Mouse (Mus musculus) induced T-regulatory cell, adult 2 months (primary cell): ENCODE data around the gene Plcb1.

Experiments used
- DNase-seq: peaks from one replicate; pipeline ENCODE4 v3.0.0-alpha.2; 2012; ENCODE audit warnings: low read depth

Plcb1 gene

DNA sequence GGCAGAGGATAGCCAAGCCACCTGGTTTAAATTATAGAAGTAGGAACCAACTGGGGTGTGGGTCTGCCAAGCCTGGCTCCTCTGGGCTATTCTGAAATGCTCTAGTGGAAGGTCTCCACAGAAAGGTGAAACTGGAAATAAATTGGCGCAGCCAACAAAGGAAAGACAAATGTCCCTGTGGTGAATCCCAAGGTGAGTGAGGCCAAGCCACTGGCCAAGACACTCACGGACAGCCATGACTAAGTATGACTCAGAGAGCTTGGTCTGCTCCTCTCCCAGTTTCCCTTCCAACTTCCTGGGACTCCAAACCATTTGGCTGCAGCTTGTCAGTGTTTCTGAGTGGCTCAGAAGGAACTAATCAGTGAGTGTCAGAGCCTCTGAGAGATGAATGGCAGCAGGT lies 126.7 kb downstream of the Plcb1 start:
- no peak for DNase-seq

DNA sequence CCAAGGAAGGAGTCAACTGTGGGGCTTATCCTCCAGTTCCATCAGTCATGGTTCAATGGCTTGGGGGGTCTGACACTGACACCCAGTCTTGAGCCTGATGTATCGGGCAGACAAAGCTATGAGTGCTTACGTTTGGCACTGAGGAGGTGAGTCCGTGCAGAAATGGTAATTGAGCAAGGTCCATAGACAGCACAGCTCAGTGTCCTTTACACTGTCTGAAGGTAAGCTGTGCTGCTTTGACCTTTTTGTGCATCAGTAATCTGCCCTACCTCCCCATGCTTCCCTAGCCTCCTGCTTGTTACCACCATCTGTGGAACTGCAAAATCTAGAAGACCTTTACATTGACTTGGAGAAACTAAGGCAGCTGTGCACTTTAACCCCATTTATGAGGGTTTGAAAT lies 127.7 kb downstream of the Plcb1 start:
- DNase-seq, result no peak

DNA sequence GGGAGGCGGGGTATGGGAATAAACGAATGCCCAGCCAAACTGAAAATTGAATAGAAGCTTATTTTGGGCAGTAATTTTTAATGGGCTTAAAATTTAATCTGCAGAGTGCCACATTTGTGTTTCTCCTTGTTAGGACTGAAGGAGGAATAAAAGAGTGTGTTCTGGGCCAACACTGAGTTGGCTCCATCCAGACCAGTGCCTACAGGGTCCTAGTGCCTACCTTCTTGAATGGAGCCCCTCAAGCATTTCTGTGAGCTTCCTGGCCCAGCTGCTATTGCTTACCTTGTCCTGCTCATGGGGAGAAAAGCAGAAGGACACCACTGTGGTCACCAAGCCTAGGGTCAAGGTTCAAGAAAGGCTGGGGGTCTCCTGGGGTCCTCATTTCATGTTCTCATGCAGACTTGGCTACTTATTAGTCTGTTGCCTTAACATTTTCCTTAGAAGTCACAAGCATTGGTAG lies 128.3 kb downstream of the Plcb1 start:
- no peak for DNase-seq

DNA sequence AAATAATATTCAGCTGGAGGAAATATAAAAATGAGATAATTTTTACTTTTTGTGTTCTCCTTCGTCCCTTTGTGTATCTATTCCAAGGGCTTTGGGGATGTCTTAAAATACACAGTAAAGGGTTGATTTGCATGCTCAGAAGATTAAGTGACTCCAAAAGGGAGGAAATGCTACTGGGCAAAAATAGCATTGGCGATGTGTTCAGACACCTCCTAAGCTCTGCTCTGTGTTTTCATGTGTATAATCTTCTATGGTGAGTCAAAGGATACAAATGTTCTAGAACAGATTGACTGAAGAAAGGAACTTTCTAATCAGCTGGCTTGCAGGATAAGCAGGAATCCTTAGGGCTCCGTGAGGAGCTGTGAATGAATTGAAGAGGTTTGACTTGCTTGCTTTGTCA lies 129.2 kb downstream of the Plcb1 start:
- no peak for DNase-seq

DNA sequence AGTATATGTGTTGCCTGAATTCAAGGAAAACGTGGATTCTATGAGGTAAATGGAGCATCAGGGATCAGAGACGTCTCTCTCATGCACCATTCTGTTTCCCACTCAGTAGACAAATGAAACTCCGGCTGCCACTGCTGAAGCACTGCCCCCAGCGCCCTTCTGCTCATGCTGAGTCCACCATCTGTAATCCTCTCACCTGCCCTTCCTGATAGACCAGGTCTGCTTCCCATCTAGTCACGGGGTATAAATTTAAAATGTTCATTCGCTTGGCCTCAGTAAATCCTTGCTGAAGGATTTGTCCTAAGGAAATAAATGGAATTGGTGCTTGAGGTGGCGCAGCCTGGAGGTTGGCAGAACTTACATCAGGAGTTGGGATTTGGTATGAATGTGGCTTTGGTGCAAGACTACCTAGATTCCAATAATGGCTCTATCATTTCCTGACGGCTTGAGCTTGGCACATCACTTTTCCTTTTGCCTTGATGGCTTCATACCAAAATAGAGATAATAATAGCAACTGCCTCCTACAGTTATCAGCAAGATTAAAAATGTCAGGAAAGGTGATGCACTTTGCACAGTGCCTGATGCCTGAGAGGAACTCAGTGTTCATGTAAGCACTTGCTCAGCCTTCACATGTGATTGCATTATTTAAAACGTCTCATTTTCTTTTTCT lies 134.9 kb downstream of the Plcb1 start:
- DNase-seq, result no peak

DNA sequence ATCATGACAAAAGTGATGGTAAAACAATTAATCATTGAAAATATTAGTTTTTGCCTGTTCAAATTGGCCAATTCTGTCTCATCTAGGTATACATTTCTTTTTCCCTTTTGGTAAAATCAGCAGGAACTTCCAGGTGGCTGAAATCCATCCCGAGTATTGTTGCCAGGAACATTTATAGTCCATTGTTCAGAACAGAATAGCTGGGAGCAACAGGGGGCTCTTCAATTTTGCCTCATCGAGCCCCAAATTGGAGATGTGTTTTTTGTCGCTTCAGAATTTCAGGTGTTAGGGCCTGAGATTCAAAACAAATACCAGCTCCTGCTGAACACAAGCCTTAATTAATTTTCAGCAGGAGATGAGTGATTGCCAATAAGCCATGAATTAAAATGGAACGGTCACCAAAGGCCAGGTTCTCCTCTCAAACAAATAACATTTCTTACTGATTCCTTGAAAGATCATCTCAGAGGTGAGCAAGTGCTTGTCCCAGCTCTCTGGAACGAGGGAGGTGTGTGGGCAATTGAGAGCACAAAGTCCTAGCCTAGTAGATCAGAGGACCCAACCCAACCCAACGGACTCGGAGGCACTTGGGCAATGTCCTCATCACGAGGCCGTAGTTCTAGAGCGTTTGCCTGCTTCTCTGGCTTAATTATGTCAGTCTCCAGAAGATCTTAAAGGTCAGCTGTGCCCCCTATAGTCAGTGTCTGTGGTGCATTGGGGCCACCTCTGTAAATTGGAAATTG lies 136.9 kb downstream of the Plcb1 start:
- DNase-seq, result no peak

DNA sequence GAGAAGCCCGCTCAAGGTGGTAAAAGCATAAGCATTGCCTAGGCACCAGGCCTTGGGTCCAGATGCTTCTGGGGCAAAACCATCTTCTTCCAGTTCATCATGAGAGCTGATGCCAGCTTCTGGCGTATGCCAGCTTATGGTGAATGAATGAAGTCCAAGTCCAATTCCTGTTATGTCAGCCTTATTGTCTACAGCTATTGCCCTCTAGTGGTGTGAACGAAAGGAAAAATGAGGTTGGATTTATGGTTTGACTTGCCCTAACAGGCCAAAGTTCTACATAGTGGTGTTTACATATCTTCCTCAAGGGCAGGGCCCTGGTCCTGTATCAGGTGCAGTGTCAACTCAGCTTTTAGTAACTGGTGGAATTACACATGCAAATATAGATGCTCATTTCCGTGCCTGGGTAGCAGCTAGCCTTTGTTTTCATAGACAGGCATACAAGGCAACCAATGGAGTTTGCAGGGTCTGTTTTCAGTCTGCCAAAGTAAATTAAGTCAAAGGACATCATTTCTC lies 138.3 kb downstream of the Plcb1 start:
- DNase-seq, result no peak

DNA sequence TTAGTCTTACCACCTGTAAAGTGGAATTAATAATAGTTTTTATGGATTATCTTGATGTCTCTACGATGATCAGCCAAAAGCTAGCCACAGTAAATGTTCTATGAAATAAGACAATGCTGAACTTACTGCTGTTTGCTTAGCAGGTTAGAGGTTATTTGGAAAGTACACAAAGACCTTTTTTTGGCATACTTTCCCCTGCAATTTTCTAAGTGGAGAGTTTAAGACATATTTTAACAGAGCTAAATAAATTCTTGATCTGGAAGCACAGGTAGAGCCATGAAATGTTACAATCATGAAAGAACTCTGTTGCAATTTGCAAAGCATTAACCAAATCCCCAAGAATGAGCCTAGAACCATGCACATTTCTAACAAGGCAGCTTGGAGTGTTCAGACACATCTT lies 140.4 kb downstream of the Plcb1 start:
- no peak for DNase-seq

DNA sequence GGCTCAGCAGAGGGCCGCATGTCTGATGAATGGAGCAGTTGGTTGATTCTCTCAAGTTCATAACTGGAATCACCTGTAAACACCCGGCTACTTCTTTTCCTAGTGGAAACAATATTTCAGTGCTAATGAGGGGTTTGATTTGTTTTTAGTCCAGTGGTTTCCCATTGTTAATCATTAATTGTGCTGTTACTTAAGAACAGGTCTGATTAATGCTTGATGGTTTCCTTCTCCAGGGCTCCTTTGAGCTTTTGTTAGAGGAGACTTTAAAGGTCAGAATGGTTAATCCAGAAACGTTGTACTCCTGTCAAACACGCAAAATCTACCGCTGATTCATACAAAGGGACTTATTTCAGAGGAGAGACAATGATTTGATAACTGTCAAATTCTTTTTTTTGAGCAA lies 141.2 kb downstream of the Plcb1 start:
- DNase-seq, result no peak

DNA sequence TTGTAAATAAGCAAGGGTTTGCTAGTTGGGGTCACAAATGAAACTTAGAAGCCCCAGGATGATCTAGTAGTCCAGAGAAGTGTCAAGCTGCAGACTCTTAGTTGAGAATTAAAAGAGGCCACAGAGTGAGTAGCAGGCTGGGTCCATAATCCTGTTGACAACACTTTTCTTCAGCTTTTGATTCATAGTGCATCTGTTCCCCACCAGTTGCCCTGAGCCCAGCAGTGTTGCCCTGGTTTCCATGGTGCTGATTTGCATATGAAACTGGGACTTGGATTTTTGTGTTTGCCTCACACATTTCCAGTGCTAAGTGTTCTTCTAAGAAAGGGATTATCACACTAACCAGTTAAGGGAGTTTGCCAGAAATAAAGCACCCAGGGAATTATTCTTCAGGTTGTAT lies 143.6 kb downstream of the Plcb1 start:
- no peak for DNase-seq

DNA sequence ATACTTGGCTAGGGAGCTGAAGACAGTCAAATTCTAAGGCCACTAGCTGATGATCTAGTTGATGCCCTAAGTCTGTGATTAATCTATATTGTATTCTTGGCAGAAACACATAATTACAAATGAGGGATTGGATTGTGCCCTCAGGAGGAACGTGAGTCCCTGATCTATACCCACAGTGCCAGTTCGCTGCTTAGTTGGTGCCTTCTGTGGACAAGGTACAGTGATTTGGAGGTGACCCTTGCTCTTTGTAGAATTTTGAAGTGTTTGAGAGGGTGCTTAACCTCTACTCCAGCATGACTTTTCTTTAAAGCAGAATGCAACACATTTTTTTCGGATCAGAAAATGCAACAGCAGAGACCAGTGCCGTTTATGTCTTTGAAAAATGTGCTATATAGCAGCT lies 145.1 kb downstream of the Plcb1 start:
- no peak for DNase-seq

DNA sequence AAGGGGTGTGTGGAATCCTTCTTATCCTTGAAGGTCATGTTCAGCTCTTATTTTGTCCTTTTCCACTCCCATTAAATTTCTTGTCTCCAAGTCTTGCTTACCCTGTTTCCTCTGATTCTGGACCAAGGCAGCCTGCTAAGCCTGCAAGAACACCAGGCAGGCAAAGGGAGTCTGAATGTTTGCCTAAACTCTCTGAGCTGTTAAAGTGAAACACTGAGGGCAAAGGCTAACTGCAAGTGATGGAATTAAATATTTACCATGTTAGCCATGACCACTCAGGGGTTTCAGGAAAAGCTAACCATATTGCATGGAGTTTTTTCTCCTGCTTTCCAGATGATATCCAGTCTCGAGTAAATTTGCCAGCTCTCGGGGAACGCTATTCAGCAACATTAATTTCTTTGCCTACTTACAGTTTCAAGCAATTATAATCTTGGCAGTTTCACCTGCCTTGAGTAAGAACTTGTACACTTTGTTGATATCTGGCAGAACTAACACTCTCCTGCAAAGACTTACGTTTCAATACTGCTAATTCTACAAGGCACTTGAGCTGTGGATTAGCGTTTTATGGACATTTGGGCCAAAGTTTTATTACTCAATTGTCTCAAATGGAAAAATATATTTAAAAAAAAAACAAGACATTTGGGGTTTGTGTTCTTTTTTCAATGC lies 146.0 kb downstream of the Plcb1 start:
- DNase-seq, result no peak

DNA sequence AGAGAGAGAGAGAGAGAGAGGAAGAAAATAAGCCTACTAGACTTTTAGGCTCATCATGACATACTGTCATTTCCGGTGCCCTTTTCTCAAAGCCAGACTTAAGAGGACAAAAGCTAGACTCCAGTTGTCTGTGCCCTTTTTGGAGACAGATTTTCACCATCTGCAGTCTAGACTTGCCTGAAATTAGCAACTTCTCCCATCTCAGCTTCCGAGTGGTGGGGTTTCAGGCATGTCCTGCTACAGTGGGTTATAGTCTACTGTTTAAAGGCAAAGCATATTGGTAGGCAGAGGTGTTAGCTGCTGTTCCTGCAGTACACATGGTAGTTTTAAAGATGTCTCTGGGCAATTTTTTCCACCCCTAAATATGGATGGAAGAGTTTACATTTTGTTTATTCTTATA lies 149.6 kb downstream of the Plcb1 start:
- DNase-seq, result no peak

DNA sequence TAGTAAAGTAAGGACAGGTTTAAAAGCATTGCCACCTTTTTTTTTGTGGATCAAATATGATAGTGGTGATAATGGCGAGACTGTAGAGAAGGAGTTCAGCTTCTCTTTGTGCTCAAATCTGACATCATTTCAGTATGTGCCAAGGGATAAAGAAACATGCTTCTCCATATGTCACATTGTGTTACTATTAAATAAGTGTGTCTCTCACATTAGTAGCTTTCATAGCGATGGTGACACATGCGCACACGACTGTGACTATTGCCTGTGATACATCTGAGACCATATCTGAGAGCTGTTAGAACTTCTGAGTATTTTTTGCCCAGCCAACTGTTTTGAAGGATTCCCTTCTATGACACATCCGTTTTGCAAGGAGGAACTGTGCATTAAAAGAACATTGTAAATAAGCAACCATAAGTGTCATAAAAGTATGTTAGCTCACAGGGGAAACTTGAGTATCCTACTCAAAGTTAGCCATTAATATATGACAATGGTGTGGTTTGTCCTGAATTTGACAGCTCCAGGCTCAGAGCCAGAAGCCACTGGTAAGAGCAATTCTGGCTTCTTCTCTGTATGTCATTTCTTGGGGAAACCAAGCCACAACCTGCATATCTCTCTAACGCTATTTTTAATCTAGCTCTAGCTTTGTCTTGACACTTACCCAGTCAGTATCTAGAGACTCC lies 150.2 kb downstream of the Plcb1 start:
- DNase-seq, result no peak

DNA sequence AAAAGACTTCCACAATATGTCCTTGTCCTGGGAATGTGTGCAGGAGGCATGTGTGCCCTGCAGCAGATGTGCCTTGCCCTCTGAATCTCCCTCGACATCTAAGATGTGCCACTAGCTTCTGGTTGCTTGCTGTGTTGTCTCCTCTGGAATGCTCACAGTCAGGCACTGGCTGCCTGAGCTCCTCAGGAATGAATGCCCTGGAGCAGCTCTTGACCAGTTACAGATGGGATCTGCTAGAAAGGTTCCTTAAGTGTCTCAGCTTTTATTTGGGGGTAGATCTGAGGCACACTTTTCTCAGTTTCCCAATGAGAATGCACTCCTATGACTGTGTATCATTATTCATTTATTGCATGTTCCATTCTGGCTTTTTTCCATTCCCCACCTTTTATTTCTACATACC lies 151.8 kb downstream of the Plcb1 start:
- no peak for DNase-seq

DNA sequence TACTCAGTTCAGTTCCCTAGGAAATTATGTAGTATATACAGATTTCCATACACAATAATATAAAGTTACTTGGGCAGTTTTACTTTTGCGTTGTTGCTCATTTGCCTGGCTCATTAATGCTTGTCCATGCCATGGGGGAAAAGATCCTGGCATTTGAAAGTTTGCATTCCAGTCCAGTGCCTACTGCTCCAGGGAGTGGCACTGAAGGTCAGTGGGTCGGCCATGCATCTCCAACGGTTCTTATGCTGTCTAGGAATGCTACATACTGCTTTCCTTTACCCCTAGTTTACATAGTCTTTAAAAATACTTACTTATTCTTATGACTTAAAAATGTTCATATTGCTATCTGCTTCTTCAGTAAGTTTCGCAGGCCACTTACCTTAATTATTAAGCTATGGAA lies 156.2 kb downstream of the Plcb1 start:
- DNase-seq, result no peak

DNA sequence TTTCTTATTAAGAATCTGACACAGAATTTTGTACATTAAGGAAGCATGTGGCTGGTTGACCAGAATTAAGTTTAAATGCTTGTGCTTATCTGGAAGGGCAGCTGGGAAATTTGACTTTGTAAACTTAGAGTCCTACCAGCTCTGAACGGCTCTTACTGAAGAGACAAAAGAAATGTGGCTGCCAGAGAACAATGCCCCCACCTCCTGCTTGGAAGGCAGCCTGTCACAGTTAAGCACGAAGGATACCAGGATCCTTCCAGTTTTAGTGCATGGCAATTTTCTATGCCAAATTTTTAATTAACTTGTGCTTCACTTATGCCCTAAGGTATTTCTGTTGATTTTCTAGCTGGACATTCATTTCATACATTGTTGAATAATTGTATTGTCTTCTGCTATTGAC lies 157.1 kb downstream of the Plcb1 start:
- no peak for DNase-seq

DNA sequence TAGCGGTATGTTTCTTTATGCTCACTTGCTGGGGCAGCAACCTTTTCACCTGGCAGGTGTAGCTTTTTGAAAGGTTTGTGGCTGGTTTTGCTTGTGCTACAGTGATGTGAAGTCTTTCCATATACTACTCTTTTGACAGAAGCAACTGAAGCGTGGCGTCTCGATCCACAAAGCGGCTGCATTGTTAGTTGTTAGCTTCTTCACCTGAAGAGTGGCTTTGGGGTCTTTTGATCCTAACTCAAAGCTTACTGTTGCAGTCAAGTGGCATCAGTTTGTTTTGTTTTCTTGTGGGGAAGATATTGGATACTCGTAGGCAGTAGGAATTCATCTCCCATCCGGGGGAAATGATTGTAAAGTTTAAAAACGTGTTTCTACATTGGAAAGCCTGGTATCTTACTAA lies 160.5 kb downstream of the Plcb1 start:
- no peak for DNase-seq

DNA sequence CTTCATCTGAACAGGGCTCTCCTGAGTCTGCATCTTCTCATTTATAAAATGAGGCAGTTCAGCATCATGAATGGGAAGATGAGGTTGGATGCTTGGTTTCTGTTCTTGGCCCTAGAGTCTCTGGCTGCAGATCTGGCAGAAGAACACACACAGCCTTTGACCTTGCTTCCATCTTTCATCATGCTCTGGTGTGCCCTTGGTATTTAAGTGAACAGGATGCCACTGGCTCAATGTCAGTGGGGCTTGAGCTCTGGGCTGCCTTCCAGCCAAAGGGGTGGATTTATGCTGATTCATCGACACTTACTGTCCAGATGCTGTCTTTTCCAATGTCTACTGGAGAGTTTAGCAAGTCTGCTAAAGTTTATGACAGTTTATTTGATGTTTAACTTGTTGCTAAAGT lies 161.0 kb downstream of the Plcb1 start:
- DNase-seq, result no peak

DNA sequence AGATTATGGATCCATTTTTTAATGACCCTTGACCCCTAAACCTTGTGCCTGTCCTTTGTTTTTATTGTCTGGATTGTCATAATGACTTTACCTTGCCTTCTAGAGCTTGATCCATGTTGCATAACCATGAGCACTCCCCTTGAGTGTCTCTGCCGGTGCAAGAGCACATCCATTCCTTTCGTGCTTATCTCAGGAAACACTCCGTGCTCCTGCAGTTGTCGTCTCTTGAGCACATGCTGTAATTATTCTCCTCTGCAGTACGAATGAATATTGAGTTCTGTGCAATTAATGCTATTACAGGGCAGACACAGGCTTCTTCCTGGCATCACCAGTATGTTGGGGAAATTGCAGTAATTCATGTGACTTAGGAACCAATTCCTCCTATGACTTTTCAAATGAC lies 166.2 kb downstream of the Plcb1 start:
- no peak for DNase-seq

DNA sequence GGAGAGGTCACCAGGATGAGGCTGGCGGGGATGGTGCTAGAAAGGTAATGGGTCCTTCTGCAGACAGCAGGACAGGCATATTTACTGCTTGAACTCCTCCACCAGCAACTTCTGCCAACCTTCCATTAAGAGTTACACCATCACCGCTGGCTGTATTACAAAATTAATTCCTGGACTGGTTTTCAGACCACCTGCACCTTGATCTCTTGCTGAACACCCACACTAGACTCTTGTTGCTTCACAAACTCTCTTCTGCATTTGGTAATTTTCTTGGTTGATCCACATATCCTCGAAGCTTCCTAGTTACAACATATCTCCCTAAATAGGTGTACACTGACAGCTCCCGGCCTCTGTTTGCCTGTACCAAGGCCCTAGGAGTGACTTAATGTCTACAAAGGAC lies 170.6 kb downstream of the Plcb1 start:
- no peak for DNase-seq

DNA sequence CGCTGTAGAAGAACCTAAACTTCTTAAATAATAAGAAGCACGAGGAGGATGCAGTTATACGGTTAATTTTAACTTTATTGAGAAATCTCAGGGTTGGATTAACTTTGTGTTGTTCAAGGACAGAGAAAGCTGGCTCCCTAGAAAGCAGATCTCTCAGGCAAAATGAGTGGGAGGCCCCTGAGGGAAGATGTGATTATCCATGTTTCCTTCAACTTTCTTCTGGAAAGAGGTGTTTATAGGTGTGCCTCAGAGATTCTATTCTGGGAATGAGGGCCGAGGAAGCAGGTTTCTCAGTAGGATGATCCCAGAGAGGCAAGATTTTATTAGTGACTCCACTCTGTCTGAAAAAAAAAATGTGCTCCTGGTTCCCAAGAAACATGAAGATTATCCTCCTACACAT lies 180.3 kb downstream of the Plcb1 start:
- DNase-seq, result no peak

DNA sequence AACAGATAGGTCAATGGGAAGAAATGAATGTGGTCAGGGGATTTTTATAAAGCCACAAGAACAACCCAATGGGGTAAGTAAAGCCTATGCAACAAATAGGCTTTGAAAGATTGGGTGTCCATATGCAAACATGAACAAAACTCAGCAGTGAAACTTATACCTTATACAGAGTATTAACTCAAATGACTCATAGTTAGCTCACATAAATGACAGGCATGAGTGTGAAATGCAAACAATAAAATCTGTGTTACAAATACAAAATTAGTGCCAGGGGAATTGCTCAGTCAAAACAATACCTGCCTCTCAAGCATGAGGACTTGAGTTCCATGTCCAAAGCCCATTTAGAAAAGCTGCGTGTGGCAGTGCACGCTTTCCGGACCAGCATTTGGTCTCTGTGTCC lies 182.5 kb downstream of the Plcb1 start:
- DNase-seq, result no peak
